Mouse (Mus musculus) layer of hippocampus, adult 18-20 months (tissue): ENCODE results near the gene Lsm2. TPM values are rescaled to one million over a fixed set of nuclear protein-coding genes. Genes with fewer than 3 reads are reported as not detected.
A peak's percentile ranks its signal among the peaks of the same experiment; 100 is the strongest.
"Not testable (repeated sequence)": the region's sequence is repeated elsewhere in the genome, so short reads cannot be mapped to it uniquely, and the experiment has no call there.

ENCODE experiments used
- DNase-seq, 2 experiments: peaks; one replicate each; pipeline ENCODE4 v3.0.0; 2022; ENCODE audit warnings: low spot score in 2 of 2
- long read RNA-seq: library from polyadenylated mRNA; stranded (forward); transcript quantifications from one replicate; pipeline ENCODE4 v2.0.0, GENCODE M21; 2021
- total RNA-seq, 2 experiments: library from RNA; stranded (reverse); gene quantifications; 2 replicates each; pipeline ENCODE4 v1.2.3; 2021

The Lsm2 gene
- total RNA-seq, result 10 to 100 TPM; 18.2 to 20.7 TPM
- long read RNA-seq, transcript Lsm2-202 (5 exons, 840 nt), result major isoform, 6 of 9 reads
- long read RNA-seq, partial matches to known transcripts, result 2 of 9 reads
- long read RNA-seq, other reads (novel, unspliced or antisense), result 0 of 9 reads

DNA sequence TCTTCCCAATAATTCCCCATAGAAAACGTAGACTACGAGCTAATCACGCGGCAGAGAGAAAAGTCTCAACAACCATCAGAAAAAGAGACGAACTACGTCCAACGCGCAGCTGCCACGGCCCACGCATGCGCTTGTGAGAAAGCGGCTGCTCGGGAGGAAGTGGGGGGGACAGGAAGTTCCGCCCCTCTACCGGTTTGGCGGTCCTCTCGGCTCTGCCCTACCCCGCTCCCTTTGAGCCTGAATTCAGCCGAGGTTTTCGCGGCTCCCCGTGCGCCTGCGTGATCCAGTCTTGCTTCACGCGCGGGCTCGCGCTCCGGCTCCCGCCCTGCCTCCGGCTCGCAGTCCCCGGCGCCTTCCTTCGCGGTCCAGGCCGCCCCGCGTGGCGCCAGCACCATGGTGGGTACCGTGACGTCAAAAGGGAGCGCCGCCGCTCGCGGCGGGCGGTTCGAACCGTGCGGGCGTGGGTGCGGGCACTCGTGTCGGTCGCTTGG, at the start of gene Lsm2:
Lsm2 (plus strand) TSS at position 173 of the 491 bp plus-strand sequence.
- peak; percentile 91 to 95 for DNase-seq

DNA sequence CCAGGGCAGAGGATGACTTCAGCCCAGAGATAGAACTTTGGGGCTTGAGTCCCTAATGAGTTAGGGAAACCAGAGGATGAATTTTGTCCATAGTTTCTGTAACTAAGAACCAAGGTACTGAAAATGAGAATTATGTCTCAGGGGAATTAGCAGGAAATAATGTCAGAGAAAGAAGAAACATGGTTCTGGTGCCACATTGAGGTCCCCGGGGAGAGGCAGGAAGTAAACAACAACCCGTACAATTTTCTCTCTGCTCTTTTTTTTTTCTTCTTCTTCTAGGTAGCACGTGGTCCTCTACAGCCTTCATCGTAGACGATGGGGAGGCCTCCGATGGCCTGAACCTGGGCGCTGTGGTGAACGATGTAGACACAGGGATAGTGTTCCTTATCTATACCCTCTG, 49.4 kb upstream of the Lsm2 start:
- no peak for DNase-seq

DNA sequence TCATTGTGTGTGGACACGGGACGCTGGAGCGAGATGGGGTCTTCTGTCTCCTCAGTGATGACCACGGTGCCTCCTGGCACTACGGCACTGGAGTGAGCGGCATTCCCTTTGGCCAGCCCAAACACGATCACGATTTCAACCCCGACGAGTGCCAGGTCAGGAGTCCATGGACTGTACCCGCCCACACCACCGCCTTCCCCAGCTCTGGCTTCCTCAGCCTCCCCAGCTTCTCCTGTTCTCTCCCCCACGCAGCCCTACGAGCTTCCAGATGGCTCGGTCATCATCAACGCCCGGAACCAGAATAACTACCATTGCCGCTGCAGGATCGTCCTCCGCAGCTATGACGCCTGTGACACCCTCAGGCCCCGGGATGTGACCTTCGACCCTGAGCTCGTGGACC, 47.6 kb upstream of the Lsm2 start:
- peak in 1 of 2 experiments; percentile 31 for DNase-seq

DNA sequence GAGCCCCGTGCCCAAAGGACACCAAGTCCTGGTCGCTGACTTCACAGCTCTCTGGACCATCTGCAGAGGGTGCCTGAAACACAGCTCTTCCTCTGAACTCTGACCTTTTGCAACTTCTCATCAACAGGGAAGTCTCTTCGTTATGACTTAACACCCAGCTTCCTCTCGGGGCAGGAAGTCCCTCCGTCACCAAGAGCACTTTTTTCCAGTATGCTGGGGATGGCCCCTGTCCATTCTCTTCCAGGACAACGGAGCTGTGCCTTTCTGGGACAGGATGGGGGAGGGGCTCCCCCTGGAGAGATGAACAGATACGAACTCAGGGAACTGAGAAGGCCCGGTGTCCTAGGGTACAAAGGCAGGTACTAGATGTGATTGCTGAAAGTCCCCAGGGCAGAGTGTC, 46.8 kb upstream of the Lsm2 start:
- no peak for DNase-seq

- no peak for DNase-seq
Measured at GRCm38 (mm10) chr17:34937960-34938505, 43.6 kb upstream of the Lsm2 start.

- DNase-seq, result no peak
Measured at GRCm38 (mm10) chr17:34941344-34942041, 40.2 kb upstream of the Lsm2 start.

GRCm38 (mm10) chr17:34943128-34943815, 38.4 kb upstream of the Lsm2 start:
- DNase-seq, result peak in 1 of 2 experiments; percentile 45

GRCm38 (mm10) chr17:34944362-34944761, 37.3 kb upstream of the Lsm2 start:
- DNase-seq, result no peak

DNA sequence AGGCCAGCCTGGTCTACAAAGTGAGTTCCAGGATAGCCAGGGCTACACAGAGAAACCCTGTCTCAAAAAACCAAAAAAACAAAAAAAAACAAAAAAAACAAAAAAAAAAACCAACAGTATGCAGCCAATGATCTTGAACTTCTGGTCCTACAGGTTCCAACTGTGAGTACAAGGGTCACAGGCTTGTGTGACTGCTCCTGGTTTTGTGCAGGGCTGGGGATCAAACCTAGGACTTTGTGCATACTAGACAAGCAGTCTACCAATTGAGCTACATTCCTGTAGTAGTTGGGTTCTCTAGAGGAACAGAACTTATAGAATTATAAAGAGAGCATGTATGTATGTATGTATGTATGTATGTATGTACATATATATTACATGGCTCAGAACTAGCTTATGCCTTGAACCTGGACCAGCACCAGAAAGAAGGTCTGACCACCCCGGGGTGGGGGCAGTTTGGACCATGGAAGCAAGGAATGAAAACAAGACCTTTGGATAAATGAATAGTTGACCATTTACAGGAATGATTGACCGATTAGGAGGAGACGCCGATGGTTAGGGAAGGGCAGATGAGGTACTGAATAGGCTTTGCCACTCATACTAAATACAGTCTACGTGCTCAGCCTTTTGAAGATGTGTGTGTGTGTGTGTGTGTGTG, 35.0 kb upstream of the Lsm2 start:
- no peak for DNase-seq

- DNase-seq, result no peak
Measured at GRCm38 (mm10) chr17:34947606-34948005, 34.1 kb upstream of the Lsm2 start.

DNA sequence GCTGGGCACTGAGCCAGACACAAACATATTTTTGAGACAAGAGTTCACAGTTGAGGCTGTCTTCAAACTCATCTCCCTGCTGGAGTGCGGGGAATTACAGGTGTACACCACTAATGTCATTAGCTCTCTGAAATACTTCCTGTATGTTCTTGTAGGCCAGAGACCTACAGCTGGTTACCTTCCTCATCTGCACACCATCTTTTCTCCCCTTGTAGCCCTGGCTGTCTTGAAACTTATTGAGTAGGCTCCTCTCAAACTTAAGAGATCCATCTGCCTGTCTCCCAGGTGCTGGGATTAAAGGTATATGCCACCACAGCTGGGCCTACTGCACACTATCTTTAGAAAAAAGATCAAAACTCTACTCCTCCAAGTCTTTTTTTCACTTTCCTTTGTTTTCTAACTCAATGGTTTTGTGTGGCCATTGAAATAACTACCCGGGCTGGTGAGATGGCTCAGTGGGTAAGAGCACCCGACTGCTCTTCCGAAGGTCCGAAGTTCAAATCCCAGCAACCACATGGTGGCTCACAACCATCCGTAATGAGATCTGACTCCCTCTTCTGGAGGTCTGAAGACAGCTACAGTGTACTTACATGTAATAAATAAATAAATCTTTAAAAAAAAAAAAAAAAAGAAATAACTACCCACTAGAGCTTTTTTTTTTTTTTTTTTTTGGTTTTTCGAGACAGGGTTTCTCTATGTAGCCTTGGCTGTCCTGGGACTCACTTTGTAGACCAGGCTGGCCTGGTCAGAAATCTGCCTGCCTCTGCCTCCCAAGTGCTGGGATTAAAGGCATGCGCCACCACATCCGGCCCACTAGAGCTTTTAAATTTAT, 32.7 kb upstream of the Lsm2 start:
- not testable (repeated sequence) for DNase-seq

GRCm38 (mm10) chr17:34949553-34949969, 32.1 kb upstream of the Lsm2 start:
- no peak for DNase-seq

GRCm38 (mm10) chr17:34950514-34951455, 30.9 kb upstream of the Lsm2 start:
- DNase-seq, result no peak

DNA sequence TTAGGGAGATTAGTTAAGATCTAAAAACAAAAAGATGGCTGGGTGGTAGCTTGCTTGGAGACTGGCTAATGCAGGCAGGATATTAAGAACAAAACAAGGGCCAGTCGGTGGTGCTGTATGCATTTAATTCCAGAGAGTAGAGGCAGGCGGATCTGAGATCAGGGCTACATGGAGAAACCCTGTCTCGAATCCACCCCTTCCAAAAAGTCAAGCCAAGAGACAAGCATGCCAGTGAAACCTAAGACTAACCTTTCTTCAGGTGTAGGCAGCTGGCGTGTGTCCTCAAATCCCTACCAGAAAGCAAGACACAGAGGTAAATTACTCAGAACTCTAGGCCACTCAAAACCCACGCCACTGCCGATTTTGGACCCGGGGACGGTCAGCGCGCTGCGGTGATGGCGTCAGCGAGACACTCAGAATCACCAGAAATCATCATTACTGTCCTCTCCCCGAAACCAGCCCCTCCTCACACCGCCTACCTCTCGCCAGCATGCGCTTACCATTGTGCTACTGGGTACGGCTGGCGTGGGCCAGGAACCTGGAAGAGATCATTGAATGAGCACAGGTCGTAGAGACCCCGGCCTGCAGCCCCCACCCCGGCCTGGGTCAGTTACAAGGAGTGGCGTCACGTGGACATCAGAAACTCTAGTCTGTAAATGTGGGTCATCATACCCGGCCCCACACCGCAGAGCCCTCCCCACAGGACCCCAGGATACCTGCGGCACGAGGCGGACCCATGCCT, 29.9 kb upstream of the Lsm2 start:
- DNase-seq, result peak; percentile 40 to 53

DNA sequence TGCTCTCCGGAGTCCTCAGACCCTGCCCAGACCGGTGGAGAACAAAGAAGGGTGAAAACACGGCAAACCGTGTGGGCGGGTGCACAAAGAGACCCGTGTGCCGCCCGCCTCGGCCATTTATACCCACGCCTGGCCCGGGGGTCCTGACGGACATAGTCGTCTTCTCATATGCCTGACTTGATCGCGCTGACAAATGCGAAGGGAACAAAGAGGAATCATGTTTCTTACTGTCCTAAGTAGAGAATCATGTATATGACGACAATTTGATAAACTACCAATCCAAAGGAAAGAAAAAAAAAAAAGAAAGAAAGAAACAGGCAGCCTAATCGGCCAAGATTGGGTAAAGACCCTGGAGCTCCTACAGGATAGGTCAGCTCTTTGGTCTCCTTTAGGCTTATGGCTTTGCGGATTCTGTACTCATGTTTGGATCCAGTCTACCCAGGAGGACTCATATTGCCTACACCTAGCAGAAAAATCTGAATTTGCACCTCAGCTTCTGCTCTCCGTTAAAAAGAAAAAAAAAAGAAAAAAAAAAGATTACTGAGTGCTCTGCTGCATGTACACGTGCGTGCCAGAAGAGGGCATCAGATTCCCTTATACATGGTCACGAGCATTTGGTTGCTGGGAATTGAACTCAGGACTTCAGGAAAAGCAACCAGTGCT, 29.2 kb upstream of the Lsm2 start:
- DNase-seq, result peak in 1 of 2 experiments; percentile 78

- DNase-seq, result no peak
Measured at GRCm38 (mm10) chr17:34953258-34953657, 28.4 kb upstream of the Lsm2 start.

DNA sequence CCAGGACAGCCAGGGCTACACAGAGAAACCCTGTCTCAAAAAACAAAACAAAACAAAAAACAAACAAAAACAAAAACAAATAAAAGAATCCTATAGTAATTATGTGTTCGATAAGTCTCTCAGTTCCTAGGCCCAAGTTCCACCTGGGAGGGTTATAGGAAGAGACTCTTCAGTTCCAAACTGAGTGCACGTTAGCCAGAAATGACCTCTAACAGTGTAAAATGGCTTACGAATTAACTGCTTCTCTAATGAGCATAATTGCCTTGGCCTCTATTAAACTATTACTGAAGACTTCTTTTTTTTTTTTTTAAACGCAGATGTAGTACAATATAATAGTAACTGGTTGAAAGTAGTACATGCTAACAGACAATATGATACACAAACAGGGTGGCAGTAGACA, 27.8 kb upstream of the Lsm2 start:
- DNase-seq, result no peak

DNA sequence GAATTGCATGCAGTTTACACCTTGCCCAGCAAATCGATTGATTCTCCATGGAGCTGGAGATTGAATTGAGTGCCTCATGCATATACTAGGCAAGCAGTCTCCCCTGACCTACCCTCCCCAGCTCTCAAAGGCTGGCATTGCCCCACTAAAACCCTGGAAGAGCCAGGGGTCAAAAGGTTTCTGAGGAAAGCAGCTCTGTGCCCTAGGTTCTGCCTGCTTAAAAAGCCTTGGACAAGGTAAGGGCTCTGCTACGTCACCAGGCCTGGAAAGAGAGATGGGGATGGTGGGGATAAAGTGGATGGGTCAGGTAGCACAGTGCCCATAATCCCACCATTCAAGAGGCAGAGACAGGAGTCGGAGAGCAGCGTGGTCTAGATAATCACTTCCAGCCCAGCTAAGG, 26.8 kb upstream of the Lsm2 start:
- DNase-seq, result no peak
